Mouse (Mus musculus) thymus, postnatal 14 days (tissue): Measurements from ENCODE around the gene H2-T24.
"Not testable (repeated sequence)": the region's sequence is repeated elsewhere in the genome, so short reads cannot be mapped to it uniquely, and the experiment has no call there.

ENCODE experiments used
- DNase-seq: peaks from one replicate; pipeline ENCODE4 v3.0.0; 2021

The H2-T24 gene

GRCm38 (mm10) chr17:36023710-36024654, 3.6 kb upstream of the H2-T24 start:
- peak; percentile 59 for DNase-seq

- no peak for DNase-seq
Measured at GRCm38 (mm10) chr17:36022922-36023321, 2.6 kb upstream of the H2-T24 start.

GRCm38 (mm10) chr17:36022098-36022497, 1.7 kb upstream of the H2-T24 start:
- no peak for DNase-seq

- no peak for DNase-seq
Measured at GRCm38 (mm10) chr17:36021309-36021708, 949 bp upstream of the H2-T24 start.

GRCm38 (mm10) chr17:36019519-36019918, 841 bp downstream of the H2-T24 start:
- DNase-seq, result no peak

GRCm38 (mm10) chr17:36018979-36019378, 1.4 kb downstream of the H2-T24 start:
- no peak for DNase-seq

GRCm38 (mm10) chr17:36017046-36017445, 3.3 kb downstream of the H2-T24 start:
- DNase-seq, result no peak

GRCm38 (mm10) chr17:36014977-36015376, 5.4 kb downstream of the H2-T24 start:
- no peak for DNase-seq

- DNase-seq, result not testable (repeated sequence)
Measured at GRCm38 (mm10) chr17:36004409-36004808, 16.0 kb downstream of the H2-T24 start.

GRCm38 (mm10) chr17:36003331-36003730, 17.0 kb downstream of the H2-T24 start:
- no peak for DNase-seq

- DNase-seq, result no peak
Measured at GRCm38 (mm10) chr17:36001966-36002365, 18.4 kb downstream of the H2-T24 start.

- DNase-seq, result peak; percentile 58
Measured at GRCm38 (mm10) chr17:36001121-36001897, 19.1 kb downstream of the H2-T24 start.

- no peak for DNase-seq
Measured at GRCm38 (mm10) chr17:36000349-36000748, 20.0 kb downstream of the H2-T24 start.

- DNase-seq, result peak; percentile 88
Measured at GRCm38 (mm10) chr17:35999356-35999755, 21.0 kb downstream of the H2-T24 start.

- peak; percentile 52 for DNase-seq
Measured at GRCm38 (mm10) chr17:35998545-35999305, 21.6 kb downstream of the H2-T24 start.

GRCm38 (mm10) chr17:35997713-35998510, 22.4 kb downstream of the H2-T24 start:
- peak; percentile 67 for DNase-seq

- DNase-seq, result peak; percentile 99
Measured at GRCm38 (mm10) chr17:35996949-35997348, 23.4 kb downstream of the H2-T24 start.

GRCm38 (mm10) chr17:35994879-35995240, 25.5 kb downstream of the H2-T24 start:
- peak; percentile 26 for DNase-seq

GRCm38 (mm10) chr17:35994175-35994878, 26.0 kb downstream of the H2-T24 start:
- peak; percentile 83 for DNase-seq

- DNase-seq, result peak; percentile 86
Measured at GRCm38 (mm10) chr17:35993675-35994074, 26.7 kb downstream of the H2-T24 start.

GRCm38 (mm10) chr17:35991781-35992180, 28.6 kb downstream of the H2-T24 start:
- no peak for DNase-seq
